Mouse (Mus musculus): ENCODE results near the gene Tasp1.

GRCm38 (mm10) chr2:139934033-139934572 lies 132.5 kb downstream of the Tasp1 start:
- TF ChIP-seq POLR2A (IDR thresholded peaks at IDR 0.05; ENCODE audit: extremely low read depth, insufficient read depth, low read length): no peak
- TF ChIP-seq CTCF (IDR thresholded peaks at IDR 0.05; ENCODE audit: low read depth, low read length): no peak

Measured in liver, adult 2 months (tissue).